Mouse (Mus musculus): ENCODE measurements around the gene Tmed4. TPM values are rescaled to one million over a fixed set of nuclear protein-coding genes. Genes with fewer than 3 reads are reported as not detected.

Gene Tmed4
- polyA plus RNA-seq, 1 experiment = 38.5 TPM

GRCm38 (mm10) chr11:6313874-6314406 is 39.3 kb upstream of the Tmed4 start:
- H3K9me3 ChIP-seq (replicated peaks; ENCODE audit: control insufficient read depth, insufficient read depth, low read length, poor library complexity, severe bottlenecking) = no peaks in the 10 kb centered on the region
- no peak overlapping the region for H3K27ac ChIP-seq (ENCODE audit: insufficient read depth, low read length)
- TF ChIP-seq POLR2A (IDR thresholded peaks at IDR 0.05; ENCODE audit: insufficient read depth, low read length) (no peak), CTCF (IDR thresholded peaks at IDR 0.05; ENCODE audit: low read depth, low read length) (no peak), EP300 (IDR thresholded peaks at IDR 0.05; ENCODE audit: insufficient read depth, low read depth, low read length) (no peak)
- no peaks in the 10 kb centered on the region for H3K4me1 ChIP-seq (ENCODE audit: control insufficient read depth, insufficient read depth, low read length)
- H3K9ac ChIP-seq (ENCODE audit: low read depth, poor library complexity, severe bottlenecking) = no peak overlapping the region
- no peaks in the 10 kb centered on the region for H3K27me3 ChIP-seq (ENCODE audit: control insufficient read depth, insufficient read depth, low read length, poor library complexity, severe bottlenecking)
- H3K36me3 ChIP-seq (ENCODE audit: control insufficient read depth, insufficient read depth, low read length, poor library complexity, severe bottlenecking) = peaks cover 37% of the 10 kb centered on the region
- H3K4me3 ChIP-seq (ENCODE audit: low read depth, low read length) = no peak overlapping the region

DNA sequence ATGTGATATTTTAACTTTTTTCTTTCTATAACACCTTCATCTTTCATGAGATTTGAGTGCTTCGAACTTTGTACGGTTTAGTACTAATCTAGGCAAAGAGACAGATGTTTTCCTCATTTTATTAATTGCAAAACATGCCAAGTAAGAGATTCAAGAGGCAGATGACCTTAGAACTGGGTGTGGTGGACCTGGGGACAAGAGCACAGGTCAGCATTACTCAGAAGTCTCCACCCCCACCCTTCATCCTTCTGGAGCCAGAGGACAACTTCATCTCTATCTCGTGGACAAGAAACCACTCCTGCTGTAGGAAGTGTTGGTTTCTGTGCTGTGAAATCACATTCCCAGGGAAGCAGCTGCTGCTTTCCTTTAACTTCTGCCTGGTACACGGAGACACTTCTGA is 33.5 kb upstream of the Tmed4 start:
- Histone ChIP-seq H3K4me3 (ENCODE audit: low read depth, low read length) (no peak overlapping the region), H3K9ac (ENCODE audit: low read depth, poor library complexity, severe bottlenecking) (no peak overlapping the region), H3K9me3 (replicated peaks; ENCODE audit: control insufficient read depth, insufficient read depth, low read length, poor library complexity, severe bottlenecking) (no peaks in the 10 kb centered on the region), H3K27ac (ENCODE audit: insufficient read depth, low read length) (no peak overlapping the region), H3K27me3 (ENCODE audit: control insufficient read depth, insufficient read depth, low read length, poor library complexity, severe bottlenecking) (no peaks in the 10 kb centered on the region), H3K4me1 (ENCODE audit: control insufficient read depth, insufficient read depth, low read length) (no peaks in the 10 kb centered on the region), H3K36me3 (ENCODE audit: control insufficient read depth, insufficient read depth, low read length, poor library complexity, severe bottlenecking) (peaks cover 18% of the 10 kb centered on the region)
- TF ChIP-seq POLR2A (IDR thresholded peaks at IDR 0.05; ENCODE audit: insufficient read depth, low read length) (no peak), EP300 (IDR thresholded peaks at IDR 0.05; ENCODE audit: insufficient read depth, low read depth, low read length) (no peak), CTCF (IDR thresholded peaks at IDR 0.05; ENCODE audit: low read depth, low read length) (no peak)

- H3K4me1 ChIP-seq (ENCODE audit: control insufficient read depth, insufficient read depth, low read length) = no peaks in the 10 kb centered on the region
- TF ChIP-seq POLR2A (IDR thresholded peaks at IDR 0.05; ENCODE audit: insufficient read depth, low read length) = no peak
- no peak for TF ChIP-seq CTCF (IDR thresholded peaks at IDR 0.05; ENCODE audit: low read depth, low read length)
- TF ChIP-seq EP300 (IDR thresholded peaks at IDR 0.05; ENCODE audit: insufficient read depth, low read depth, low read length) = no peak
- H3K4me3 ChIP-seq (ENCODE audit: low read depth, low read length) = no peak overlapping the region
- H3K27ac ChIP-seq (ENCODE audit: insufficient read depth, low read length) = no peak overlapping the region
- no peak overlapping the region for H3K9ac ChIP-seq (ENCODE audit: low read depth, poor library complexity, severe bottlenecking)
- H3K27me3 ChIP-seq (ENCODE audit: control insufficient read depth, insufficient read depth, low read length, poor library complexity, severe bottlenecking) = no peaks in the 10 kb centered on the region
- no peaks in the 10 kb centered on the region; the same call in 1 of the 2 replicates for H3K9me3 ChIP-seq (replicated peaks; ENCODE audit: control insufficient read depth, insufficient read depth, low read length, poor library complexity, severe bottlenecking)
- H3K36me3 ChIP-seq (ENCODE audit: control insufficient read depth, insufficient read depth, low read length, poor library complexity, severe bottlenecking) = peaks cover 21% of the 10 kb centered on the region
These were observed 31.3 kb upstream of the Tmed4 start for GRCm38 (mm10) chr11:6305943-6306430.

DNA sequence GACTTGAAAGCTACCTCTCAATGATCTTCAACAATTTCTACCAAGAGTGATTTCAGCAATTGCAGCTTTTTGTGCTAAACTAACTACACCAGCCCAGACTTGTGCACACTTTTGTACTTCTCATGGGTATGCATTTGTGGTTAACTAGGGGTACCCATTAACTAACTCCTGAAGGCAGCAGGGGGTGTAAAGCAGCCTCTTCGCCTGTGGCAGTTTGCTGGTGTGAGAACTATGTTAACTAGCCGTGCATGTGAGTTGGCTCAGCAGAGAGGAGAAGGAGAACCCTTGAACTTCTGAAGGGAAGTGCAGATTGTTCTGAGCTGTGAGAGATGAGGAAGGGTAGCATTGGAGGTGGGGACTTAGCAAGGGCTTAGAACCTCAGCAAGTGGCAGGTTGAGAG is 28.1 kb upstream of the Tmed4 start:
- Histone ChIP-seq H3K36me3 (ENCODE audit: control insufficient read depth, insufficient read depth, low read length, poor library complexity, severe bottlenecking) (peaks cover 46% of the 10 kb centered on the region), H3K9ac (ENCODE audit: low read depth, poor library complexity, severe bottlenecking) (no peak overlapping the region), H3K27ac (ENCODE audit: insufficient read depth, low read length) (no peak overlapping the region), H3K9me3 (replicated peaks; ENCODE audit: control insufficient read depth, insufficient read depth, low read length, poor library complexity, severe bottlenecking) (no peaks in the 10 kb centered on the region; the same call in 1 of the 2 replicates), H3K27me3 (ENCODE audit: control insufficient read depth, insufficient read depth, low read length, poor library complexity, severe bottlenecking) (no peaks in the 10 kb centered on the region), H3K4me1 (ENCODE audit: control insufficient read depth, insufficient read depth, low read length) (no peaks in the 10 kb centered on the region), H3K4me3 (ENCODE audit: low read depth, low read length) (no peak overlapping the region)
- TF ChIP-seq EP300 (IDR thresholded peaks at IDR 0.05; ENCODE audit: insufficient read depth, low read depth, low read length) (no peak), CTCF (IDR thresholded peaks at IDR 0.05; ENCODE audit: low read depth, low read length) (no peak), POLR2A (IDR thresholded peaks at IDR 0.05; ENCODE audit: insufficient read depth, low read length) (no peak)

- H3K36me3 ChIP-seq (ENCODE audit: control insufficient read depth, insufficient read depth, low read length, poor library complexity, severe bottlenecking) = peaks cover 56% of the 10 kb centered on the region
- H3K4me3 ChIP-seq (ENCODE audit: low read depth, low read length) = no peak overlapping the region
- no peaks in the 10 kb centered on the region for H3K4me1 ChIP-seq (ENCODE audit: control insufficient read depth, insufficient read depth, low read length)
- no peak for TF ChIP-seq CTCF (IDR thresholded peaks at IDR 0.05; ENCODE audit: low read depth, low read length)
- TF ChIP-seq POLR2A (IDR thresholded peaks at IDR 0.05; ENCODE audit: insufficient read depth, low read length) = no peak
- no peak for TF ChIP-seq EP300 (IDR thresholded peaks at IDR 0.05; ENCODE audit: insufficient read depth, low read depth, low read length)
- no peaks in the 10 kb centered on the region; the same call in 1 of the 2 replicates for H3K9me3 ChIP-seq (replicated peaks; ENCODE audit: control insufficient read depth, insufficient read depth, low read length, poor library complexity, severe bottlenecking)
- H3K27ac ChIP-seq (ENCODE audit: insufficient read depth, low read length) = no peak overlapping the region
- H3K9ac ChIP-seq (ENCODE audit: low read depth, poor library complexity, severe bottlenecking) = no peak overlapping the region
- H3K27me3 ChIP-seq (ENCODE audit: control insufficient read depth, insufficient read depth, low read length, poor library complexity, severe bottlenecking) = no peaks in the 10 kb centered on the region
These were observed 24.8 kb upstream of the Tmed4 start for GRCm38 (mm10) chr11:6299435-6299834.

DNA sequence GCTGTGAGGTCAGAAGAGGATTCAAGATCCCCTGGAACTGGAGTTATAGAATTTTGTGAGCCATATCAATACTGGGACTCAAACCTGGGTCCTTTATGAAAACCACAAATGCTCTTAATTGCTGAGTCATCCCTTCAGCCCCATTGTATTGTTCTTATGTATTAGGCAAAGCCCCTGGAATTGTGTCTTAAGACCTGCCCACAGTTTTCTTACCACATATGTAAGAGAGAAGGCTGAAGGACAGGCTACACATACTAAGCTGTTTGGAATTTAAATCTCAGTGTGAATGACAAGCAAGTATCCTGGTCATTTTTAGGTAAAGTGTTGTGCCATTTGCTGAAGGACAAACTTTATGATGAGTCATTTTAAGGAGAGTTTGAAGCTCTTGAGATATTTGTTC is 21.4 kb upstream of the Tmed4 start:
- TF ChIP-seq EP300 (IDR thresholded peaks at IDR 0.05; ENCODE audit: insufficient read depth, low read depth, low read length) (no peak), POLR2A (IDR thresholded peaks at IDR 0.05; ENCODE audit: insufficient read depth, low read length) (no peak), CTCF (IDR thresholded peaks at IDR 0.05; ENCODE audit: low read depth, low read length) (no peak)
- Histone ChIP-seq H3K4me1 (ENCODE audit: control insufficient read depth, insufficient read depth, low read length) (no peaks in the 10 kb centered on the region), H3K9ac (ENCODE audit: low read depth, poor library complexity, severe bottlenecking) (no peak overlapping the region), H3K4me3 (ENCODE audit: low read depth, low read length) (no peak overlapping the region), H3K27ac (ENCODE audit: insufficient read depth, low read length) (no peak overlapping the region), H3K9me3 (replicated peaks; ENCODE audit: control insufficient read depth, insufficient read depth, low read length, poor library complexity, severe bottlenecking) (no peaks in the 10 kb centered on the region), H3K36me3 (ENCODE audit: control insufficient read depth, insufficient read depth, low read length, poor library complexity, severe bottlenecking) (peaks cover 38% of the 10 kb centered on the region), H3K27me3 (ENCODE audit: control insufficient read depth, insufficient read depth, low read length, poor library complexity, severe bottlenecking) (no peaks in the 10 kb centered on the region)

All from ES-Bruce4 (cell line).